Mouse (Mus musculus): ENCODE data around the gene Arhgap35.
A peak's percentile ranks its signal among the peaks of the same experiment; 100 is the strongest.

Arhgap35 gene

DNA sequence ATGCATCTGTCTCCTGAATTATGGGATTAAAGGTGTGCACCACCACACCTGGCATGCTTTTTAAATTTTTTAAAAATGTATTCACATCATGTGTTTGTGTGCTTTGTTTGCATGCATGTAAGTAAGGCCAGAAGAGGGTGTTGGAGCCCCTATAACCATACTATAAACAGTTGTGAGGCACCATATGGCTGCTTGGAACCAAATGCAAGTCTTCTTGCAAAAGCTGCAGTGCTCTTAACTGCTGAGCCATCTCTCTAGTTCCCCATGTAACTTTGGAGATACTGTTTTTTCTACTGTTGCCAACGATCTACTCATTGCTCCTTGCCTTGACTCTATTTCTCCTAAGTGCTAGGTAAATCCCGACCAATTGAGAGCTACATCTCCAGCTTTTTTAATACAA is 95.5 kb downstream of the Arhgap35 start:
- no peak for DNase-seq (ENCODE audit: low spot score in 2 of 2)

DNA sequence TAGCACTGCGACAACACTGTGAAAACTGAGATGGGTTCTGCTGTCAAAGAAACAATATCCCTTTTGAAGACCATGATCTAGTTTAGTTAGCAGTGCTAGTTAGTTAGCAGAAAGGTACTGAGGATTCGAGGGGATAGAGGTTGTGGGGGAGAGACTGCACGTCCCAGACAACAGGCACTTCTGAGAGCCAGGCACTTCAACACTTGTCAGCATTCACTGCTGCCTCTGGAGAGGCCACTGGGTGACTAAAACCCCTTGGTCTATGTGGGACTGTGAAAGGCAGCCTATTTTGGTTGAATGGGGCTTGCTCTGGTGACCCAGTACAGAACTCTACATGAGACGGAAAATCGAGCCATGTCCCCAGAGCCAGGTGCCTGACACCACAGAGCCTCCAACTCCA is 97.6 kb downstream of the Arhgap35 start:
- no peak for DNase-seq (ENCODE audit: low spot score in 2 of 2)

GRCm38 (mm10) chr7:16507284-16507683 is 107.5 kb downstream of the Arhgap35 start:
- DNase-seq (ENCODE audit: low spot score in 2 of 2): peak; percentile 63 to 71

- no peak for DNase-seq (ENCODE audit: low spot score in 2 of 2)
These were observed 109.6 kb downstream of the Arhgap35 start for GRCm38 (mm10) chr7:16505226-16505593.

- no peak for DNase-seq (ENCODE audit: low spot score in 2 of 2)
These were observed 110.1 kb downstream of the Arhgap35 start for GRCm38 (mm10) chr7:16504573-16505225.

DNA sequence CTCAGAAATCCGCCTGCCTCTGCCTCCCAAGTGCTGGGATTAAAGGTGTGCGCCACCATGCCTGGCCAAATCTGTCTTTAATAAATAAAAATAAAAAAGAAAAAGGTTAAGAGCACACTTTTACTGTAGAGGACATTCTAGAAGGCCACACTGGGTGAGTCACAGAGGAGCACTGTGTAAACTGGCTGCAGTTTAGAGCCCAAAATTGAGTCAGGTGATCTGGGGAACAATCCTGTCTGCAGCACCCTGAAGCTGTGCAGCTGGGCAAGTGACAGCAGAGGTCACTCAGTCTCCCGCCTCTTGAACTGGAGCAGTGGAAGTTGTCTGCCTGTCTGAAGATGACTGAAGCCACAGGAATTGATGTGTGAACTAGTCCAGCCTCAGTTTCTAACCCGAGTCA is 113.2 kb downstream of the Arhgap35 start:
- DNase-seq (ENCODE audit: low spot score in 2 of 2): no peak

- no peak for DNase-seq (ENCODE audit: low spot score in 2 of 2)
These were observed 115.1 kb downstream of the Arhgap35 start for GRCm38 (mm10) chr7:16499671-16500104.

- DNase-seq (ENCODE audit: low spot score in 2 of 2): no peak
These were observed 118.5 kb downstream of the Arhgap35 start for GRCm38 (mm10) chr7:16496260-16496659.

- DNase-seq (ENCODE audit: low spot score in 2 of 2): peak in 1 of 2 experiments; percentile 17
These were observed 121.4 kb downstream of the Arhgap35 start for GRCm38 (mm10) chr7:16493361-16493760.

- DNase-seq (ENCODE audit: low spot score in 2 of 2): no peak
These were observed 122.6 kb downstream of the Arhgap35 start for GRCm38 (mm10) chr7:16492211-16492610.

- peak; percentile 43 to 49 for DNase-seq (ENCODE audit: low spot score in 2 of 2)
These were observed 123.0 kb downstream of the Arhgap35 start for GRCm38 (mm10) chr7:16491759-16492158.

DNA sequence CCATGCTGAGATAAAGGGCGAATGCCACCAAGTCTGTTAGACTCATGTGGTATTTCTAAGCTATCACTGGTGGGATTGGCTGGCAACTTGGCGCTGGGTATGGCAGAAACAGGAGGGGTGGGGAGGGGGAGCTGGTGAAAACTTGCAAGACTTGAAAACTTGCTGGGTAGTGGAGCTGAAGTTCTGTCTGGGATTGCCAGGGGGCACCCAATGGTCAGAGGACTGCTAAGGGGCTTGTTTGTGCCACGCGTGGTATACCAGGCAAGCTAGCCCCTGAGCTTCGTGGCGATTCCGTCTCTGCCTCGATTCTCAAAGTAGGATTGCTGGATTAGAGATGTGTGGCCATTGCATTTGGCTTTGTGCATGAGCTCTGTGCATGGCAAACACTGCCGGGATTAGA is 124.8 kb downstream of the Arhgap35 start:
- no peak for DNase-seq (ENCODE audit: low spot score in 2 of 2)

GRCm38 (mm10) chr7:16488816-16489215 is 126.0 kb downstream of the Arhgap35 start:
- no peak for DNase-seq (ENCODE audit: low spot score in 2 of 2)

GRCm38 (mm10) chr7:16477628-16478027 is 137.2 kb downstream of the Arhgap35 start, which contains the start of gene Npas1:
TSS of gene Npas1 (minus strand) at chr7:16477728.
- no peak for DNase-seq (ENCODE audit: low spot score in 2 of 2)

DNA sequence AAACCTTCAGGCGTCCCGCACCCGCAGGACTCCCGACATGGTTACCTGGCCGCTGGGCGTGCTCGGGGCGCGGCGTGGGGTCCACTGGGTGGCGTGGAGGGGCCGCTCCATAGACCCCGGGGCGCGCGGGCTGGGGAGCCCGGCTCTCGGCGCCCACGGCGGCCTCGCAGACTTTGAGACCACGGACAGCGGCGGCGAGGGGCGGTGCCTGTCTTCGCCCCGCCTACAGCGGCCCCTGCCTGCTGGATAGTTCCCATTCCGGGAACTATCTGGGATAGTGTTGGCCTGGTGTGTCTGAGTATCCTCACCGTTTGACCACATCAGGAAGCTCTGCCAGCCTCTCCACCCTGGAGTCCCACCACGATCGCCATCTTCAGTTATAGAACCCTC is 138.2 kb downstream of the Arhgap35 start:
- DNase-seq (ENCODE audit: low spot score in 2 of 2): no peak

DNA sequence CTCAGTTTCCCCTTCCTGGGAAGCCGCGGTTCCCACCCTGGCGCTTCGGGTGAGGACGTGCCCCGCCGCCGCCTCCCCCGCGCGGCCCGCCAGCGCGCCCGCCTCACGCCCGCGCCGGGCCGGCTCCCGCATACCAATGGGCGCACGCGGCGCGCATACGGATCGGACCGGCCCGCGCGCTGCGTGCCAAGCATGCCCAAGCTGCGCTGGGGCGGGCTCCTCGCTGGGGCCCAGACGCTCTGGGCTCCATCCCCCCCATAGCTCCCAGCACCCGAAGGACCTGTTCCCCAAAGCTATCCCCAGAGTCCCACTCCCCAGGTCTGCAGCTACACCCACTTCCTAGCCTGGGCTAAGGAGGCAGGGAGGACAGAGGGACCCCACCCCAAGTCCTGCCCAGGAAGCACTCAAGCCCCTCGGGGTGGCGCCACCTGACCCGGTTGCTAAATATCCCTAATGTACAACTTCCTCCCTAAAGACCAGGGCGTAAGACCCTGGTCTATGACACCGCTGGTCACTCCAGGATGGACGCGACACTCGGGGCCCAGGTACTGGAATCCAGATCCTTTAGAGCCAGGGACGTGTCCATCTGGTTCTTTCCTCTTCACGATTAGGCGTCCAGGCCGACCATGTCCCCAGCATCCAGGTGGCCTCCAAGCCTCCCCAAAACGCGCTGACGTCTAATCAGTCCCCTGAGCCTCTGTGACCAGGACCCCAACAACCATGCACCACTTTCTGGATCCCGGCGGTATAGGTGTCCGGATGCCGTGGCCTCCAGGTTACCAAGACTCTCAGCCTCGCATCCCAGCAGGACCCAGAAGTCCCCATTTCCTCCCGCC is 138.8 kb downstream of the Arhgap35 start:
- DNase-seq (ENCODE audit: low spot score in 2 of 2): no peak

DNA sequence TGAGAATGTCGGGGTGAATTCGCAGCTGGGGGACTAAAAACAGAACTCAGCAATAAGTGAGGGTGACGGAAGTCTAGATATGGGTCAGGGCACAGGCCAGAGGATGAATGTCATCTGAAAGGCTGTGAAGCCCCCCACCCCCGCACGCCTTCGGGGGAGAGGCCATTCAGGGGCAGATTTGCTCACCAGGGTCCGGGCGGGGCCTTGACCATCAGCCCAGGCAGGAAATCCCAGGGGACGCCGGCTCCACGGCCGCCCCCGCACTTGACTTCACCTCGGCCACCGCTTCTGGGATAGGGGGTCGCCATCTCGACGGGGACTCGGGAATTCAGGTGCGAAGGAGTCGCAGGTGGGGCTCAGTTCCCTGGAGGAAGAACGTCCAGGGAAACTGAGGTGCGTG is 139.5 kb downstream of the Arhgap35 start:
- DNase-seq (ENCODE audit: low spot score in 2 of 2): no peak

GRCm38 (mm10) chr7:16474445-16474844 is 140.3 kb downstream of the Arhgap35 start:
- DNase-seq (ENCODE audit: low spot score in 2 of 2): peak in 1 of 2 experiments; percentile 22

DNA sequence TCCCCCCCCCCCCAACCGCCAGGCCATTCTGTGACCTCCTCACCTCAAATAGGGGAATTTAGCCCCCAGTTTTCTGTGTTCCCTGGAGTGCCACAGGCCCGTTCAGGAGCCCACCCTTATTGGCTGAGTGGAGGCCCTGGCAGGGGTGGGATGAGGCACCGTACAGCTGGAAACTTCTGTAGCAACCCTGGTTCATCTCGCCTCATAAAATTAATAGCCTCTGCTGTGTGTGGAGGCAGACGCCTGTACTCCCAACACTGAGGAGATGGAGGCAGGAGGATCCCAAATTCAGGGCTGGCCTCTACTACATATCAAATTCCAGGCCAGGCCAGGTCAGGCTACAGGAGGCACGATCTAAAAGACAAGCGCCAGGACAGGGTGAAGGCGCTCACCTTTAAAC is 140.9 kb downstream of the Arhgap35 start:
- DNase-seq (ENCODE audit: low spot score in 2 of 2): no peak

GRCm38 (mm10) chr7:16472116-16472709 is 142.6 kb downstream of the Arhgap35 start:
- no peak for DNase-seq (ENCODE audit: low spot score in 2 of 2)

- DNase-seq (ENCODE audit: low spot score in 2 of 2): no peak
These were observed 143.2 kb downstream of the Arhgap35 start for GRCm38 (mm10) chr7:16471549-16471948.

DNA sequence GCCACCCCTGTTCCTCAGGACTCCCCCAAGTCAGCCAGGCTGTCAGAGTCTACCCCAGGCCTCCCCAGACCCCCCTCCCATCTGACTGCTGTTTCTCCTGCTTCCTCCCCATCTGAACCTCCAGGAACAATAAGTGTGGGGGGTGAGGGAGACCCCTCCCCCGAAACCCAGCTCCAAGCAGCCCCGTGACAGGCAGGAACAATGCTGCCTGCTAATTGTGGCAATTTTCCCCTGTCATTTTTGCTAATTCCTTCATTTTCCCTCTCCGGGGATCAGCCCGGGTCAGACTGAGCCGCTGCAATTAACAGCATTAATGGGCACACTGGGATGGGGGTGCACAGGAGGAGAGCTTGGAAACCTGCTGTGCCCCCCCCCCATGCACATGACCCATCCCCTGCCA is 146.7 kb downstream of the Arhgap35 start:
- DNase-seq (ENCODE audit: low spot score in 2 of 2): no peak

DNA sequence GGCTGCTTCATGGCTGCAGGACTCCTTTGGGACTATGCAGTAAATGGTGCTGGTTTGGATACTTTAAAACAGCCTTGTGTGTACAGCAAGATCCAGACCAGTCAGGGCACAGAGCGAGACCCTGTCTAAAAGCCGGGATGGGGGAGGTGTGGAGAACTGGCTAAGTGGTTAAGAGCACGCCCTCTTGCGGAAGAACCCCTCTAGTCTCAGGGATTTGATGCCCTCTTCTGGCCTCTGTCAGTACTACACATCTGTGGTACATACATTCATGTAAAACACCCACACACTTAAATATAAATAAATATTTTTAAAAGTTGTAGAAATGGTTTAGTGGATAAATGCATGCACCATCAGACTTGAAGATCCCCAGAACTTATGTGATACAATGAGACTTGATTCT is 148.2 kb downstream of the Arhgap35 start:
- DNase-seq (ENCODE audit: low spot score in 2 of 2): no peak

Data from spleen, postnatal 36 days (tissue).